Mouse (Mus musculus): ENCODE measurements around the gene Kcng3.

GRCm38 (mm10) chr17:83538694-83539093 is 93.0 kb downstream of the Kcng3 start:
- TF ChIP-seq CTCF (IDR thresholded peaks at IDR 0.05; ENCODE audit: extremely low read depth, insufficient read depth, insufficient read length, insufficient replicate concordance): no peak
- no peak for TF ChIP-seq POLR2A (IDR thresholded peaks at IDR 0.05; ENCODE audit: low read depth, low read length)

Data from spleen, adult 2 months (tissue).